Mouse (Mus musculus): ENCODE data around the gene Pde3b. TPM values are rescaled to one million over a fixed set of nuclear protein-coding genes. Genes with fewer than 3 reads are reported as not detected.

The Pde3b gene
- total RNA-seq, 4 experiments from 2014 or later = 3.1 to 5.9 (median 4.7) TPM

Other genes starting within 250 kb of the Pde3b start
- 10 to 100 TPM; 20.2 to 24.6 (median 22.5) TPM for gene Copb1, start 160.6 kb upstream of the Pde3b start, total RNA-seq (2022)
- 100 to 1,000 TPM in 1 of 4 experiments, 10 to 100 TPM in 3; 90.7 to 104 (median 96.9) TPM for gene Psma1, start 139.2 kb upstream of the Pde3b start, total RNA-seq (2022)
- gene Cyp2r1, start 147.7 kb downstream of the Pde3b start, total RNA-seq (2022) = not detected
- gene Calca, start 221.1 kb downstream of the Pde3b start, total RNA-seq (2022) = not detected

All from gastrocnemius, adult 8-10 months (tissue).